Mouse (Mus musculus) cerebellum, adult 2 months (tissue): ENCODE results near the gene Car6.
A peak's percentile ranks its signal among the peaks of the same experiment; 100 is the strongest.

Experiments used
- CTCF ChIP-seq: fragments of 200-500 bp; IDR thresholded peaks from 2 replicates; pipeline ENCODE4 v1.5.1; 2011; ENCODE audit warnings: low read depth, mild to moderate bottlenecking, control low read depth, low read length, moderate library complexity, borderline replicate concordance; ENCODE audit not compliant: insufficient read depth
- POLR2A ChIP-seq: fragments of 200-500 bp; IDR thresholded peaks from 2 replicates; pipeline ENCODE4 v1.6.1; 2011; ENCODE audit warnings: low read length, control low read depth, borderline replicate concordance; ENCODE audit not compliant: insufficient read depth

GRCm38 (mm10) chr4:150193915-150194314 lies 7.2 kb downstream of the Car6 start:
- TF ChIP-seq POLR2A (no peak), CTCF (peak; percentile 78)
